In the genomic region with DNA sequence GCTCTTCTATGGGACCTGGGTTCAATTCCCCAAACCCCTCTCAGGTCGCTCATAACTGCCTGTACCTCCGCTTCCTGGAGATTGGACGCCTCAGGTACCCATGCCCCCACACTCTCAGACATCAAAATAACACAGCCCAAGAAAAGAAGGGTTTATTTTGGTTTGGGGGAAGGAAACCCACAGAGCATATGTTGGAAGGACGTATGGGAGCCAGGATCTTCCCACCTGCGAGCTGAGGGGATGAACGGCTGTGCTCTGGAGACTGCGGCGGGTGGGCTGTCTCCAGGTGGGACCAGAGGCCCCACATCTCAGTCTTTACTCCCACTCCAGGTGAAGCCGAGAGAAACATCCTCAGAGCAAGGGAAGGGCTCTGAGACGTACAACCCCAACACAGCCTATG, we compare ENCODE assay signal across 24 mouse cellular contexts. TPM values are rescaled to one million over a fixed set of nuclear protein-coding genes. Genes with fewer than 3 reads are reported as not detected.
"Had no signal": no experiment of that assay in that cellular context is flagged by ENCODE, and none has a peak within 500 bp of the region (broad histone marks: within the 10 kb centered on the region; RNA-seq: fewer than 3 reads in every experiment).

No protein-coding gene starts in this region.

- H3K4me3 ChIP-seq: intestine, embryonic 15.5 days; kidney, embryonic 15.5 days; lung, embryonic 15.5 days; megakaryocyte, embryonic 14.5 days; midbrain, embryonic 10.5 days; midbrain, embryonic 13.5 days; myocyte; neural tube, embryonic 13.5 days had no signal

- DNase-seq: kidney, adult 11 months; kidney, adult 8-10 months; kidney, postnatal 10 days; kidney, postnatal 36 days; layer of hippocampus, postnatal 36 days; lung, adult 18-20 months; lung, postnatal 10 days; lung, postnatal 36 days; retina, postnatal 1 day; right cerebral cortex, postnatal 4 days; thymus, postnatal 25 days had no signal

- ATAC-seq: intestine, embryonic 15.5 days; midbrain, embryonic 13.5 days; midbrain, embryonic 16.5 days had no signal

- H3K27ac ChIP-seq: intestine, embryonic 15.5 days; kidney, embryonic 15.5 days; liver, embryonic 14.5 days; lung, embryonic 15.5 days; midbrain, embryonic 10.5 days; midbrain, embryonic 13.5 days; neural tube, embryonic 13.5 days; stomach, postnatal 0 days had no signal

RNA-seq across cellular contexts. Expression of gene Dnm1, which starts 23.8 kb away (rescaled TPM):
- total RNA-seq: monocyte, adult 5-6 weeks; neutrophil, adult 5-6 weeks had no signal
